Mouse (Mus musculus) heart, postnatal 14 days (tissue): ENCODE data around the gene Plekha8. TPM values are rescaled to one million over a fixed set of nuclear protein-coding genes. Genes with fewer than 3 reads are reported as not detected.

Source experiments
- DNase-seq, 2 experiments: peaks; one replicate each; pipeline ENCODE4 v3.0.0; 2021 to 2022
- intact Hi-C: fragments of 180-260 bp; cut with DNase I; formaldehyde crosslinking; loops from one replicate; pipeline ENCODE4 v1.15.1; 2025
- total RNA-seq, 2 experiments: library from RNA; stranded (reverse); gene quantifications; 2 replicates each; pipeline ENCODE4 v1.2.3; 2021

Plekha8 gene
- total RNA-seq, 2 experiments from 2014 or later = 10.3 to 12.5 TPM

DNA sequence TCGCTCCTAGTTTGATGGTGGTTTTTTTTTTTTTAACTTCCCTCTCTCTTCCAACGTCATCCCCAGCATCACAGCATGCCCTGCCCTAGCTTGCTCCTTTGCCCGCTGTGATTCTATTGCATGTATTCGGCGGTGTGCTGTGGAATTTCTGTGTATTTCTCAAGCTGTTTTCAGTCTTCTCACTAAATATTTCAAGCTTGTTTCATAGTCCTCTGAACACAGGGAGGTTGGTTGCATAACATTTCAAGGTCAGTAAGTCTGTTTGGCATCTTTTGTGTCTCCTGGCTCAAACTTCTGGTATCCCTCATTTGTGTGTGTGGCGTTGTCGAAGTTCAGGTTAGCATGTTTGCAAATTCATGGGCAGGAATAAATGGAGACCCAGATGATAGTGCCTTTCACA, 94.8 kb downstream of the Plekha8 start:
- intact Hi-C loops = no loop called here
- no peak for DNase-seq

- intact Hi-C loops = no loop called here
- DNase-seq = no peak
Measured at GRCm38 (mm10) chr6:54690838-54691237, 95.9 kb downstream of the Plekha8 start.

DNA sequence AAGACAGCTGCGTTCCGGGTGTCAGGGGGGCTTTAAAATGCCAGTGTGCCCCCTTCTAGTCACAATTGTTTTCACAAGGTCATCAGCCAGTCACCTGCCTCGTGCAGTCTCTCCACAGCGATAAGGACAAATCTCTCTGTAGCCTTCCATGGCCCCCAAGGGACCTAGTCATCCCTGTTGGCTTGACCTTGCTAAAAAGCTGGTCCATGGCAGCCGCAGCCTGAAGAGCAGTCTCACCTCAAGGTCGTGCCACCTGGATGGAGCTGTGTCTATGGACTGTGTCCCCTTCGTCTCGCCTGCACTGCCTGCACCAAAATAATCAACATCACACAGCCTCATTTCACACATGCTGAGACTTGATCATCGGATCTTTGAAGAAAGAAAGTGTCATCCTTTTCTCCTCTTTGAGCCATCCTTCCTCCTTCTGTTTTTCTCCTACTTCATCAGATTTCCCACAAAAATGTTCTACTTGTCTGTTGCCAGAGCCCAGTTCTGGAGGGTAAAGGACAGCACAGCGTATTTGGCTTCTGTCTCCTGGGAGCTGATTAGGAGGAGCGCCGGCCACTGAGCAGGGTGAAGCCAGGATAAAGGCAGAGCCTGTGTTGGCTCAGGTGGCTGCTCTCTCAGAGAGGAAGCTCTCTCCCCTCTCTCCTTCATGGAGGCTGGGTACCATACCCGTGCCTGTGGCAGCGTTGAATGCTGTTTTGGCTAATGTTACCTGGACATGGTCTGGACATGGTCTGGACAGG, 96.6 kb downstream of the Plekha8 start:
- DNase-seq = no peak
- intact Hi-C loops = no loop called here

DNA sequence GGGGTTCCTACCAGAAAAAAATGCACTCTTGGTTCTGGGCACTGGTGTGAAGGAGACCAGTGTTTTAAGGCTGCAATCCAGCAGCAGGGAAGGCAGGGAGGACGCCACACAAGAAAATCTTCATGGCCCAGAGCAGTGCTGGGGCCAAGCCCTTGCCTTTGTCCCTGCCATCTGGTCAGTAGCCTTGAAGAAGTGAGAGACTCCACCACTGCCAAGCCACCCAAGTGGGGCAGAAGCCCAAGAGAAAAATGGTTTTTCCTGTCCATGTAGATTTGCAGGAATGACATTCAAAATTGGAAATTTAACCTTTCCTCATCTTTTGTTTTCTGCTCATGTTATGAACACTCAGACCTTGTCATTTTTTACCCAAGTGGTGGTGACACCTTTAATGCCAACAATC, 97.3 kb downstream of the Plekha8 start:
- intact Hi-C loops = no loop called here
- no peak for DNase-seq

DNA sequence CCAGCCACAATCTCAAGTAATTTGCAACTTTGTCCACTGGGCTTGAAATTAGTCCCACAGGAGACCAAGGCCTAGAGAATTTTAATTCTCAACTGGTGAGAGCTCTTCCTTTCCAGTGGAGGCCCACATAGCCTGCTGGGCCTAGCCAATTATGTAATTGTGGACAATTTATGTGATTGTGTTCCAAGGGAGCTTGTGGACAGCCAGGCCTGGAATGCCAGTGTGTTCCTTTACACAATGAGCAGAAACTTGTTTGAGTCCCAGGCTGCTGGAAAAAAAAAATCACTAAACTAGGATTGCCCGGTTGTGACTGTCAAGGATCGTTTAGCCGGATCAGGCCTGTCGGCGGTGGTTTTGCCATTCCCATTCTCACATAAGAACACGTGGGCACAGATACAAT, 98.4 kb downstream of the Plekha8 start:
- intact Hi-C loops = no loop called here
- no peak for DNase-seq

Other genes with a start within 250 kb of the Plekha8 start
- gene Wipf3, start 165.5 kb upstream of the Plekha8 start, total RNA-seq = 10 to 100 TPM; 20.9 to 25.7 TPM
- 10 to 100 TPM in 1 of 2 experiments, 1 to 10 TPM in 1; 9.7 to 12.8 TPM for gene Scrn1, start 28.6 kb upstream of the Plekha8 start, total RNA-seq
- gene Fkbp14, start 2.2 kb downstream of the Plekha8 start, total RNA-seq = 10 to 100 TPM; 11.8 to 11.9 TPM
- gene Mturn, start 86.5 kb downstream of the Plekha8 start, total RNA-seq = 10 to 100 TPM; 11.8 to 12.0 TPM
- 10 to 100 TPM; 17.3 to 18.4 TPM for gene Znrf2, start 221.8 kb downstream of the Plekha8 start, total RNA-seq